Mouse (Mus musculus): ENCODE measurements around the gene Gpr3.

DNA sequence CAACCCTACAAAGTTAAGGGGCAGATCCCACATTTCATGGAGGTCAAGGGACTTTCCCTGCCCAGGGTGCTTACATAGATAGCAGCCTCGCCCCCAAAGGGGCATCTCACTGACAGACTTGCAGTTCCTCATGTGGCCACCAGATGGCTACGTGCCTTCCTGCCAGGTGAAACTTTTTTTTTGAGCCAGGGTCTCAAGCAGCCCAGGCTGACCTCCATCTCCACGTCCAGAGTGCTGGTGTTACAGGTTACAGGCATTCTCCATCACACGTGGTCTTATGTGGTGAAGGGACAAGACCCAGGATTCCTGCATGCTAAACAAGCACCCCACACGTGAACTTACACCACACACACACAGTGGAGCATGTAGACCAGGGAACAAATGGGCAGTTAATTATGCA lies 5.3 kb upstream of the Gpr3 start:
- TF ChIP-seq CTCF (IDR thresholded peaks at IDR 0.05; ENCODE audit: low read depth) (peak; percentile 80), EP300 (IDR thresholded peaks at IDR 0.05; ENCODE audit: low read depth) (no peak)
